Mouse (Mus musculus): ENCODE data around the gene Igtp. TPM values are rescaled to one million over a fixed set of nuclear protein-coding genes. Genes with fewer than 3 reads are reported as not detected.
A peak's percentile ranks its signal among the peaks of the same experiment; 100 is the strongest.
"Not testable (repeated sequence)": the region's sequence is repeated elsewhere in the genome, so short reads cannot be mapped to it uniquely, and the experiment has no call there.

Gene Igtp
- 0.82 and 1.2 TPM in 2 replicates for polyA plus RNA-seq (2012; rRNA removed)

- DNase-seq (ENCODE audit: low read depth) = peak; percentile 49
These were observed at the start of gene Igtp, which contains the start of gene Irgm2 for GRCm38 (mm10) chr11:58199229-58200037. Gene Igtp, plus strand, starts transcription at chr11:58199556. Gene Irgm2, plus strand, starts transcription at chr11:58199618.

GRCm38 (mm10) chr11:58155458-58155857 is 43.9 kb upstream of the Igtp start:
- no peak for DNase-seq (ENCODE audit: low read depth)
- TF ChIP-seq POLR2A (IDR thresholded peaks at IDR 0.05; ENCODE audit: borderline replicate concordance, extremely low read depth, insufficient read depth, insufficient read length, poor library complexity, severe bottlenecking) (no peak), CTCF (IDR thresholded peaks at IDR 0.05; ENCODE audit: borderline replicate concordance, extremely low read depth, insufficient read depth, insufficient read length) (no peak)

DNA sequence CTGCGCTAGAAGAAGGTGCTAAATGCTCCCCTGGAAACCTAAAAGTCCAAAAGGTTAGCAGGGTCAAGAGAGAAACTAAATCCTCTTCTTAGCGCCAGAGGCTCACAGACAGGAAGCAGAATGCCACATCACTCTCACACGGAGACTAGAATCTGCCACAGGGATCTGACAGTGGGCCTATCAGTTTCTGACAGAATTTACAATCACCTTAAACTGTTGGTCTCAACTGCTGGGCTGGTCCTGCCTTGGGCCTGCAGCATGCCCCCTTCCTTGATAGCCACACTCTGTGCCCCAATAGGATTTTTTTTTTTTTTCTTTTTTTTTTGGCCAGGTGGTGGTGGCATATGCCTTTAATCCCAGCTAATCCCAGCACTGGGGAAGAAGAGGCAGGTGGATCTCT is 42.5 kb upstream of the Igtp start:
- DNase-seq (ENCODE audit: low read depth) = no peak
- TF ChIP-seq CTCF (IDR thresholded peaks at IDR 0.05; ENCODE audit: borderline replicate concordance, extremely low read depth, insufficient read depth, insufficient read length) (no peak), POLR2A (IDR thresholded peaks at IDR 0.05; ENCODE audit: borderline replicate concordance, extremely low read depth, insufficient read depth, insufficient read length, poor library complexity, severe bottlenecking) (no peak)

GRCm38 (mm10) chr11:58165072-58165471 is 34.3 kb upstream of the Igtp start:
- TF ChIP-seq CTCF (IDR thresholded peaks at IDR 0.05; ENCODE audit: borderline replicate concordance, extremely low read depth, insufficient read depth, insufficient read length) (peak; percentile 17; the same call in 1 of the 2 replicates), POLR2A (IDR thresholded peaks at IDR 0.05; ENCODE audit: borderline replicate concordance, extremely low read depth, insufficient read depth, insufficient read length, poor library complexity, severe bottlenecking) (no peak)

DNA sequence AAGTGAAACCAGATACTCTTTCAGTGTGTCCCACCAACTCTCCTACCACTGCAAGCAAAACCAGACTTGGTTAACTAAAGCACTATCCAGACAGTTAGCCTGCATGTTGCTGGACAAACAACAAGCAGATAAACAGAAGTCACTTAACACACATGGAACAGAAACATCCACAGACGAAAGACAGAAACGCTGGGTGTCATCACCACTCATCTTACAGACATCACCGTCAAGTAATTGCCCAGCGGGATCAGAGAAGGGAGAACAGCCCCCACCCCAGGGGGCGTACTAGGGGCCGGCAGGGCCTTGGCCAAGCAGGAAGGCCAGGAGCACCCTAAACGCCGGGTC is 31.6 kb upstream of the Igtp start:
- TF ChIP-seq CTCF (IDR thresholded peaks at IDR 0.05; ENCODE audit: borderline replicate concordance, extremely low read depth, insufficient read depth, insufficient read length) (no peak), POLR2A (IDR thresholded peaks at IDR 0.05; ENCODE audit: borderline replicate concordance, extremely low read depth, insufficient read depth, insufficient read length, poor library complexity, severe bottlenecking) (no peak)
- DNase-seq (ENCODE audit: low read depth) = no peak

More at GRCm38 (mm10) chr11:58165072-58165471, 34.3 kb upstream of the Igtp start:
- DNase-seq (ENCODE audit: low read depth) = no peak

GRCm38 (mm10) chr11:58168167-58168915 is 31.0 kb upstream of the Igtp start, which contains the start of gene Gemin5:
Gene Gemin5, minus strand, starts transcription at chr11:58168539.
- DNase-seq (ENCODE audit: low read depth) = peak; percentile 92
- TF ChIP-seq POLR2A (IDR thresholded peaks at IDR 0.05; ENCODE audit: borderline replicate concordance, extremely low read depth, insufficient read depth, insufficient read length, poor library complexity, severe bottlenecking) (peak; percentile 32; the same call in 1 of the 2 replicates), CTCF (IDR thresholded peaks at IDR 0.05; ENCODE audit: borderline replicate concordance, extremely low read depth, insufficient read depth, insufficient read length) (no peak)

GRCm38 (mm10) chr11:58169666-58170065 is 29.7 kb upstream of the Igtp start:
- DNase-seq (ENCODE audit: low read depth) = no peak
- TF ChIP-seq CTCF (IDR thresholded peaks at IDR 0.05; ENCODE audit: borderline replicate concordance, extremely low read depth, insufficient read depth, insufficient read length) (no peak), POLR2A (IDR thresholded peaks at IDR 0.05; ENCODE audit: borderline replicate concordance, extremely low read depth, insufficient read depth, insufficient read length, poor library complexity, severe bottlenecking) (no peak)

- TF ChIP-seq CTCF (IDR thresholded peaks at IDR 0.05; ENCODE audit: borderline replicate concordance, extremely low read depth, insufficient read depth, insufficient read length) (no peak), POLR2A (IDR thresholded peaks at IDR 0.05; ENCODE audit: borderline replicate concordance, extremely low read depth, insufficient read depth, insufficient read length, poor library complexity, severe bottlenecking) (peak; percentile 59; the same call in 1 of the 2 replicates)
- peak; percentile 97 for DNase-seq (ENCODE audit: low read depth)
These were observed 27.8 kb upstream of the Igtp start, which contains the start of gene Mrpl22 for GRCm38 (mm10) chr11:58171459-58172091. Gene Mrpl22, plus strand, starts transcription at chr11:58171661.

- TF ChIP-seq POLR2A (IDR thresholded peaks at IDR 0.05; ENCODE audit: borderline replicate concordance, extremely low read depth, insufficient read depth, insufficient read length, poor library complexity, severe bottlenecking) = no peak
- peak; percentile 78; the same call in 1 of the 2 replicates for TF ChIP-seq CTCF (IDR thresholded peaks at IDR 0.05; ENCODE audit: borderline replicate concordance, extremely low read depth, insufficient read depth, insufficient read length)
These were observed 19.8 kb upstream of the Igtp start for GRCm38 (mm10) chr11:58179563-58179962.

GRCm38 (mm10) chr11:58179986-58180385 is 19.4 kb upstream of the Igtp start:
- DNase-seq (ENCODE audit: low read depth) = not testable (repeated sequence)

More at GRCm38 (mm10) chr11:58179563-58179962, 19.8 kb upstream of the Igtp start:
- peak; percentile 94 for DNase-seq (ENCODE audit: low read depth)

DNA sequence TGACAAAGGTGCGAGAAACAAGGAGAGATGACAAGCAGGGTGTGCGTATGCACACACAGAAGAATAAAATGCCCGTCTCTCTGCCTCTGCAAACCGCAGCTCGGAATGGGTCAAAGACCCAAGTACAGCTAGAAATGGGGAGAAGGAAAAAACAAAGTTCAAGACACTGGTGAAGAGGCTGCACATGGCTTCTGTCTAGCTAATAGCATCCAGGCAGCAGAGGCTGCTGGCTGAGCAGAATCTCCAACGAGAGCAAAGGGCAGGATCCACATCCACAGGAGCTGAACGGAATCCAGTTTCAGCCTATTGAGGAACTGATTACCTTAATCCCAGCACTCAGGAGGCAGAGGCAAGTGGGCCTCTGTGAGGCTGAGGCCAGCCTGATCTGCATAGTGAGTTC is 18.6 kb upstream of the Igtp start:
- no peak for TF ChIP-seq POLR2A (IDR thresholded peaks at IDR 0.05; ENCODE audit: borderline replicate concordance, extremely low read depth, insufficient read depth, insufficient read length, poor library complexity, severe bottlenecking)
- TF ChIP-seq CTCF (IDR thresholded peaks at IDR 0.05; ENCODE audit: borderline replicate concordance, extremely low read depth, insufficient read depth, insufficient read length) = no peak
- DNase-seq (ENCODE audit: low read depth) = no peak
